Mouse (Mus musculus) left cerebral cortex, adult 11 months (tissue): Measurements from ENCODE around the gene Psmb2.

Experiments used
- DNase-seq: peaks from one replicate; pipeline ENCODE4 v3.0.0; 2022; ENCODE audit warnings: low spot score

Psmb2 gene

DNA sequence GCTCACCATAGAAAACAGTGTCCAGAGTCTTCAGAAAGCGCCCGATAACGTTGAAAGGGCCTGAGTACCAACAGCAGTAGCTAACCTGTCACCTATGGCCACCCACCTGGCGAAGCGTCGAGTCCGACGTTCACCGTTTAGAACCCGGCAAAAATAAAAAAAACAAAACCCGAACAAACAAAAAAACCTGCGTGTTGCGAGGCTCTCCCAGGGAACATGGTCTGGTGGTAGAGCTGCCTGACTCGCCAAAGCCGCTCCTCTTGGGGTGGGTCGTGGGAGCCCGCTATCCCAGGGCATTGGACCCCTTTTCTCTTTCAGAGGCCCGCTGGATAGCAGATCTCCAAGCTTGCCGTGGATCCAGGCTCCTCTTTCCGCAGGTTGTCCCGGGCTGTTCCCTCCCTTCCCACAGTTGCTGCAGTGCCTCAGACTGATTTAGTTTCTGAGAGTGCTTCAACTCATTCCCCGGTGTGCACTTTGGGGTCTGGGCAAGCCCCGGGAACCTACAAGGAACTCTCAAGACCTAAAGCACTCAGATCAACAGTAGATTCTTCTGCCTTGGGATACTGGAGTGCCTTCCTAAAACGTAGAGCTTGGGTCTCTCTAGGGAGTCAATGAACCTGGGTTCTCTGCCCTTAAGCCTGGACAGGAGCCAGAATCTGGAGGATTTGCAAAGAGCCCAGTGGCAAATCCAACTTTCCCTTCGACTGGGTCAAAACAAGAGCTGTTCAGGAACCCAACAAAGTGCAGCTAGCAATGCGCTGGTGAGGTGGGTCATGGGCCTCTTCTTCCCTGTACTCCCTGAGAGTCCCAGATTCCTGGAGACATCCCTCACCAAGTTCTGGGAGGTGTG, 55.3 kb downstream of the Psmb2 start:
- no peak for DNase-seq

DNA sequence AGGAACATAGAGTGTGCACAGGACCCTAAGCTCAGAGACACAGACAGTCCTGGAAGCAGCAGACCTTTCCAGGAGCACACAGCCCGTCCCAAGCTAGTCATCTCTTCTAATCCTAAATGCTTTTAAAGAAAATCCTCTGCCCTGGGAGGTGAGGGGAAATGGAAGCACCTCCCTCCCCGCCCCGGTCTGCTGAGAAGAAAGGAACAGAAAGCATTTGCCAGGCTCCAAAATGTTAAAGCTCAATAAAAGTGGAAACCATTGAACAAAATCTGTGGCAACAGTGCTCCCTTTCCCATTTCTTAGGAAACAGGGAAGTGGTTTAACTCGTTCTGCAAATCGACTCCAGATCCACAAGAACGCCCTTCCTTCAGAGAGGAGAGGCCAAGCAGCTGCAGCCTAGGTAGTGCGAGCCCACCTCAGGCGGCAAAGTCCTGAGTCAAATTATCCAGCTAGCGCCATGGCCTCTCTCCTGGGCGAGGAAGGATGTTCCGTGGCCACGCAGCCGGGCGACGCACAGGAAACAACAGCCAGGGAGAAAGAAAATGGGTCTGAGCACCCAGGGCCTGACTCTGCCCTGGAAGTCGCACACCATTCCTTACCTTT, 56.7 kb downstream of the Psmb2 start:
- no peak for DNase-seq

DNA sequence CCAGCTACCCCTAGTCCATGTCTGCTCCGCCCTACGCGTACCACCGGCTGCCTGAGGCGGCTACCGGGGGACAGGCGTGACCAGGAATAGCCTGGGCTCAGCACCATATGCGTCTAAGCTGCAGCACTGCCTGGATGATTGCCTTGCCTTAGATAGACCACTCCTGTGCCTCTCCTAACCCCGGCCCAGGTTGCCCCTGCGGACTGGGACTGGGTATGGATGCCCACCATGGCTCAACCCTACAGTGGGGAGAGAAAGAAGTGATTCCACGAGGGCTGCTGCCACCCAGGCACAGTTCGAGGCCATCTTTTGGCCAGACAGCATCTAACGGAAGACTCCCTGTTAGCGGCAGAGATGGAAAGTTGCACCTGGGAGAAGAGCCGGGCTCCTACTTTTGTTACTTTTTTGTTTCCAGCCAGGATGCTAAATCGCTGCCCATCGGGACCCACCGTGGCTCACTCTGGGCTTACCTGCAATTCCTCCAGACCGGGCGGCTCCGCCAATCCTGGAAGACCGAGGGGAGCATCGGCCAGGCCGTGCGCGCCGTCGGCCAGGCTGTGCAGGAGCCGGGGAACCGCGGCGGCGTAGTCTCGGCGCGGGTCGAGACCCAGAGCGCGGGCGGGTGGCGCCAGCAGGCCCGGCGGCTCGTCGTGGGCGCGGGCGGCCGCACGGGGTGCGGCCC, 57.4 kb downstream of the Psmb2 start:
- no peak for DNase-seq

DNA sequence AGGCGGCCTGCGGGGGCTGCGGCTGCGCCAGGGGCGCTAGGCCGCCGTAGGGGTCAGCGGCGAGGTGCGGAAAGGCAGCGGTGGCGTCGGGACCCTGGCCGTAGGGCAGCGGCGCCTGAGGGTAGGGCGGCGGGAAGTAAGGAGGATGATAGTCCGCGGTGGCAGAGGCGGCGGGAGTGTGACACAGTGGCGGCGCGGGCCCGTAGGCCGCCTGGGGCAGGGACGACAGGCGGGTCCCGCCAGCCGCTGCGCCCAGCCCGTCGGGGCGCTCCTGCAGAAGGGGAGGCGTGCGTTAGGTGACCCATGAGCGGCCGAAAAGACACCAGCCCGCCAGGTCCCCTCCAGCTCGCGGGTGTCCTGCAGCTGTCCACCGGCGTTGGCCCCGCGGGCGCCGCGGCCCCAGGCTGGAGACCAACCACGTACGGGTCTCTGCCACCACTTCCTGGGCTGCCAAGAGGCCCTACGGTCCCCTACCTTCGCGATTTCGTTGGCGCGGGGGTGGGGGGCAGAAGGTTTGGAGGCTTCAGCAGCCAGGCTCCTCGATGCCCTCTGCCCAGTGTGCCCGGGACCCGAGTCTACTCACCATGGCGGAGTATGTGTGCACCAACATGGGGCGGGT, 58.1 kb downstream of the Psmb2 start:
- DNase-seq, result no peak

DNA sequence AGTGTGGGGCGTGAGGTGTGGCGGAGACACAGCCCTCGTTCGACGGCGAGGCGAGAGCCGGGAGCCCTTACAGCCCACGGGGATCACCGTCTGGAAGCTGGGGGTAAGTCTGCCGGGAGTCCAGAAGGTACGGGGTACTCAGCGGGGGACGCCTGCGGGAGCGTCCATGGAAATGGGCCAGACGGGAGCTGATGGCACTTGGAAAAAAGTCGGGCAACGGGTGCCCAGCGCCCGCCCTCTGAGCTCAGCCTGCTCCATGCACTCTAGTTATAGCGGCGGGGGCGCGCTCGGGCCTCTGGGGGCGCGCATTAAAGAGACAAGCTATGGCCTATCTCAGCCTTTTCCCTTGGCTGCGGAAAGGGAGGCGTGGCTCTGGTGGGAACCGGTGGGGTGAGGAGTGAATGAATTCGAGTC, 58.6 kb downstream of the Psmb2 start, which contains the start of gene Tfap2e:
Tfap2e (minus strand) TSS at position 240 of the 414 bp plus-strand sequence.
- no peak for DNase-seq

DNA sequence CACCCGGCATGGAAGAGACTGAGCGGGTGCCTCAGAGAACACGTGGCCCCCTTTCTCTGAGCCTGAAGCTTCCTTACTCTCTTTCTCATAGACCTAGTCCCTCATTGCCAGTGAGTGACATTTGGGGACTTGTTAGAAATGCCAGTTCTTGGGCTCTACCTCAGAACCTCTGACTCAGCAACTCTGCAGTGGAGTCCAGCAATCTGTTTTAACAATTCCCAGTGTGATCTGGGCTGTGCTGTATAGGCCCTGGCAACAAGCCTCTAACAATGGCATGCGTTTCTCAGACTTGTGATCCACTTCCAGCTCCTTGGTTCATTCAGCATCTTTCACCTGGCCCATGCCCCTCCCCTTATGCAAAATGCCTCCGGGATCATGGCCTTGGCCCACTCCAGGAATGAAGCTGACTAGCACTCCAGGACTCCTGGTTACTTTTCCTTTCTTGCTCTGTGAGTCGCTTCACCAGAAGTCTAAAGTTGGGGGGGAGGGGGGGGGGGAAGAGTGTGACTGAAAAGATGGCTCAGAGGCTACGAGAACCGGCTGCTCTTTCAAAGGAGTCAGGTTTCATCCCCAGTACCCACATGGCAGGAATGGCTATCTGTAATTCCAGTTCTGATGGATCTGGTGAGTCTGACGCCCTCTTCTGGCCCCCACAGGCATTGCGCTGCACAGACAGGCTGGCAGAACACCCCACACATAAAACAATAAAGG, 62.7 kb downstream of the Psmb2 start:
- no peak for DNase-seq

DNA sequence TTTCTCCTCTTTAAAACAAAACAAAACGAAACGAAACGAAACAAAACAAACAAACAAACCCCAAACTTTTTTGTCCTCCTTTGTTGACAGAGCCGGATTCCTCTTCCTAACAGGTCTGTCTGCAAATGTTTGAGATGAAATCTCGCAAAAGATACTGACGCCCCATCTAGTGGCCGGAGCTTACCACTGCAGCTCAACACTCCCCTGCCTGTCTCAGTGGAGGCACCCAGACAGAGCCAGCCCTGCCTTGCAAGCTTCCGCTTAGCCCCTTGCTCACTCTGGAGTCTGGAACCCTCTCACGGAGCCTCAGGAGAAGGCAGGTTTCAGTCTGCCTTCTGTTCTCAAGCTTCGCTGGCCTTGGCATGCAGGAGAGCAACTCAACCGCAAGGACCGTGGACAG, 64.0 kb downstream of the Psmb2 start:
- DNase-seq, result peak; percentile 70

DNA sequence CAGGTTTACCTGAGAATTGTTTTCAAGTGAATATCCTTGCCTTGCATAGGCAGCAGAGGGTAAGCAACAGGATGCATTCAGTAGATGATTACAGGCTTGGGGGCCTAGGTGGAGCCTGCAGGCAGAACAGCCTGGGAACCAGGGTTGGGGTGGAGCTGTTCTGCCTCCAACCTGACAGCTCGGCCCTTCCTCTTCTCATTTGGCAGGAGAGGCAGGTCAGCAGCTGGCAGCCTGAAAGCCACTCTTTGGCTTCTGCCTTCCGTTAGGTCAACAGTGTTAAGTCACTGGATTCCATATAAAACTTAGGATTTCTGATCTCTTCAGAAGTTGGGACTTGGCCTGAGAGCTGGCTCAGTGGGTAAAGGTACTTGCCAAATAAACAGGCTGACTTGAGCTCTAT, 65.5 kb downstream of the Psmb2 start:
- DNase-seq, result no peak

DNA sequence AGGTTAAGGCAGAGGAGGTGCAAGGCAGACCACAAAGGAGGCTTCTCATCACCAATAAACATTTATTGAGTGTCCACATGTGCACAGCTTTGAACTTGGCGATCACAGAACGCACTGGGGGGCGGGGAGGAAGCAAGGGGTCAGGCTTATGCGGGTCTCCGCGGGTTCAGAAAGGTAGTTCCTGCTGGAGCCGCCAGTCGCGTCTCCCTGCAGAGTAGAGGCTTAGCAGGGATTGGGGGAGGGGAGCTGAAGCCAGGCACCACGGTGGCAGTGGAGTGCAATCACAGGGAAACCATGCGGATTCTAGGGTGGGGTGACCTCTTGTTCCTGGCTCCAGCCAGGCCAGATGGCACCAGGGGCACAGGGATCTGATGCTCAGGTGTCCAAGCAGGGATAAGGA, 66.3 kb downstream of the Psmb2 start:
- DNase-seq, result no peak

DNA sequence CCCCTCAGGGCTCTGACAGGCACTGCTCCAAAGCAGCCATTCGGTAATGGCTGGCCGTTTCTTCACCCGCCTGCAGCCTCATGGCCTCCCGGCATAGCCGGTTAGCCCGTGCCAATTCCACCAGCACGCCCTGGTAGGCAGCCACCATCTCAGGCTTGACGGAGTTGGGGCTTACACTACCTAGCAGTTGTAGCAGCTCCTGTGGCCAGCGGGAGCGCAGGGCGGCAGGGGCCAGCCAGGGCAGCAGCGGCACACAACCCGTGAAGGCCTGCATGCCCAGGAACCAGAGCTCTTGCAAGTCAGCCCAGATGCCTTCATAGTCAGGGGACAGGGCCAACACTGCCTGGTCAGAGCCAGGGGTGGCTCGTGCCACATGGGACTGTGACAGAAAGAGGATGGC, 67.4 kb downstream of the Psmb2 start:
- DNase-seq, result no peak

DNA sequence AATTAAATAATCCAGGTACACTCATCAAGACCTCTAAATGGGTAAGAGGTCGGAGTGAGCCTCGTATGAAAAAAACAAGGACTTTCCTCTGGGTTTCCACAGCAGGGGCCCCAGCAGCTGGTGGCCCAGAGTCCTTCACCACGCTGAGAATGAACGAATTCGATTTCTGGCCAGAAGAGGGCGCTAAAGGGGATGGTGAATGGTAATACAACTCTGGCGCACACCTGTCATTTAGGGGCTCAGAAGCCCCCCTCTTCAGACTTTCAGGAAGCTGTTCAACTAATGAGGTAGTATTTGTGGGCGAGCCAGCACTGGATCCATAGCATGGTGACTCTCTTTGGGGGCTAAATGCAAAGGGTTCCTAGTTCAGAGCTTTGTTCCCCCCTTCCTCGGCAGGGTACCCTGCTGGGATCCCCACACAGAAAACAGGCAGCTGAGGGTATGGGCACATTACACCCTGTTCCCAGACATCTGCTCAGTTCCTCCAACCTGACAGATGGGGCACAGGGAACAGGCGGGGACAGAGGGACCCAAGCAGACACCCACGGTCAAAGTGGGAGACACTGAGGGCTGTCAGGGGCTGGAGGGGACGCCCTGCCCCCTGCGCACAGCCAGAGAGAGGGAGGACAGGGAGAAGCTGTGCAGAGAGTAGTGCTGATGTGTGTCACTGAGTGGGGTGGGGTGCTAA, 68.2 kb downstream of the Psmb2 start:
- DNase-seq, result no peak

DNA sequence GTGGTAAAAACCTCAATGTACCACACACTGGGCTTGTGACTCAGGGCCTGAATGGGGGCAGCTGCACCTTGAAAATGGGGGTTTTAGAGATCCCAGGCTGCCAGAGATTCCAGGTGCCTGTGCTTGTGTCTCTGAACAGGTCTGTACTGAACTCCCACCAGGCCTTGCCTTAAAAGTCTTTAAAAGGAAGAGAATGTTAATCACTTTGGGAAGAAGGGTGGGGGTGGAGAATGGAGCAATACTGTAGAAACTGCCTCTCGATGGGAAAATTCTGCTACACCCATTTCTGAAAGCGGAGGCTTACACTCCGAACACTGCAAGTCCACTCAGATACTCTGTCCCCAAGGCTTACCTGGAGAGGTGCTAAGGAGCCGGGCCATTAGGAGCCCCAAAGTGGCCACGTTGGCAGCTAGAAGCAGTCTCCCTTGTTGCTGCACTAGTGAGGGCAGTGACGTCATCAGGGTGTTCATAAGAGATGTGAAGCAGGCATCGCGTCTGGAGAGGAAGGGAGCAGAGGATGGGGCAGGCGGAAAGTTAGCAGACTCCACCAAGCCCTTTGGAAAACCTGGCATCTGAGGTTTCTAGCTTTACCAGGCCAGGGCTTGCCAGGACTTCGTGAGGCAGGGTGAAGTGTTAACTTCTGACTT, 68.9 kb downstream of the Psmb2 start:
- no peak for DNase-seq

DNA sequence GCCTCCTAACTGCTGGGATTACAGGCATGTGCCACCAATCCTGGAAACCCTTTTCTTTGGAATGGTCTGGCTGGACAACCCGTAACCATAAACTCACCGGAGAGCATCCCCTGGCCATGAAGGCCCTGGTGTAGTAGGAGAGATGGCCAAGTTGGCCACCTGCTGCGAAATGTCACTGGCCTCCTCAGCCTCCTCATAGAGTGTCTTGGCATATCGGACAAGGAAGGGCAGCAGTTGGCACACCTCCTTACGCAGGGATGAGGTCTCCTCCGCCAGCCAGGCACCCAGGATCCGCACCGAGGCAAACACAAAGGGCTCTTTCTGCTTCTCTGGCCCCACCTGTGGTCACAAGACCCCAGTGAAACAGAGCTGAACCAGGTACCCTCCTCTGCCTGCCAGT, 71.0 kb downstream of the Psmb2 start:
- no peak for DNase-seq

DNA sequence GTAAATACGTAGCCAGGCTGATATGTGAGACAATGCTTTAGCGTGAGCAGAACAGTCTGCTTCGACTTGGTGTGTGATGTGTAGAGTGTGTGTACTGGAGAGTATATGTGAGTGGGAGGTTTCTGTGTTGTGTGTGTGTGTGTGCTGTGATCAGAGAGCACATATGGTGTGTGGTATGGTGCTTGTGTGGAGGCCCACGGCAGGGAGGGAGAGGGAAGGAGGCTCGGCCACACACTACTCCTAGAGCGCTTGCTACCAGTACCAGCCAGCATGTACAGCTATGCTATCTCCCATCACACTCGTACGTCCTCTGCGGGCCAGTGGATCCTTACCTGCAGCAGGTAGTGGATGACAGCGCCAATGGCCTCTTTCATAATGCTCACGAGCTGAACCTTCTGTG, 72.1 kb downstream of the Psmb2 start:
- no peak for DNase-seq

DNA sequence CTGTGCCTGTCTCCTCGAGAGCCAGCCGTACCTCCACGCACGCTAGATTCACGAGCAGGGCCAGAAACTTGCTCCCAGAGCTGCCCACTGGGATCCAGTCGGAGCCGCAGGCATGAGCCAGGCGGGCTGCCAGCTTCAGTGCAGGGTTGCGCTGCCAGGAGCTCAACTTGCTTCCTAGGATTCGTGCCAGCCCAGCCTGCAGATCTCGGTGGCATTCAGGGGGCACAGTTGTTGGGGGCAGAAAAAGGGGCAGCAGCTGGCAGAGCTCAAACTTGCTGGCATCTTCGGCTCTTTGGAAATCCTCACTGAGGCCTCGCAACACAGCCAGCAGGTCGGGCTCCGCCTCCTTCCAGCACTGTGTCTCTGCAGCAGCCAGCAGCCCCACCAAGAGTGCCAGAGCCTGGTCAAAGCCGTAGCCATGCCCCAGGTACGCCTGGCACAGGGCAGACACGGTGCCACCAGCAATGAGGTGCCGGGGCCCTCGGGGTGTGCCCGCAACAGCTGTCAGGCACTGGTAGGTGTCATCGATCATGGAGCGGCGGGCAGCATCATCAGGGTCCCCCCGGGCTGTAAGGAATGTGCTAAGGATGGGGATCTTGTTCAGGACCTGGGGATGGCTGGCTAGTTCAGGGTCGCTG, 72.7 kb downstream of the Psmb2 start:
- peak; percentile 59 for DNase-seq

DNA sequence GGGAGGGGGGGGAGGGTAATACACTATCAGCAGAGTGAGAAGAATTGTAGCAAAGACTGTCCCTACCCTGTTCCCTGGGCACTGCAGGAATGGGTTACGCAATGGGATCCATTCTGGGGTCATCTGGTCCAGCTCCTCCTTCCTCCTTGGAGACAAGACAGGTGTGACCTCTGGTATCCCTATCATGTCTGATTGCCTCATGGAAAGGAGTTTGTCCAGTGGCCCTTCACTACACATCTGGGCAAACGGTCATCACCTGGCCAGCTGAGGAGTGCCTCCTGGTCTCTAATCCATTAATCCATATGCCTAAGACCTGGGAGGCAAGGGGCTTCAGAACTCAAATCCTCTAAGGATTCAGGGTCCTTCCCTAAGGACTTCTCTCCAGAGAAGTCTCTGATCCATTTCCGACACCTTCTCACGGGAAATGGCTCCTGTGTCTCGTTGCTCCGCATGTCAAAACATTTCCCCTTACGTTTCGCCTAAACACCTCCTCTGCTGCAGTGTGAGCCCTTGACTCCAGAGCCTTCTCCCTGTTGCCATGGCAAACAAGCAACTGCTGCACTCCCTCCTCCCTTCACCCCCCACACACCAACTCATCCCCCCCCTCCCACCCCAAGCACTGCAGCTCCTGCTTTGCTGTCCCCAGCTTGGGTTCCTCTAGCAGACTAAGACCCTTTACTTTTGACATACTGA, 73.6 kb downstream of the Psmb2 start:
- DNase-seq, result no peak

DNA sequence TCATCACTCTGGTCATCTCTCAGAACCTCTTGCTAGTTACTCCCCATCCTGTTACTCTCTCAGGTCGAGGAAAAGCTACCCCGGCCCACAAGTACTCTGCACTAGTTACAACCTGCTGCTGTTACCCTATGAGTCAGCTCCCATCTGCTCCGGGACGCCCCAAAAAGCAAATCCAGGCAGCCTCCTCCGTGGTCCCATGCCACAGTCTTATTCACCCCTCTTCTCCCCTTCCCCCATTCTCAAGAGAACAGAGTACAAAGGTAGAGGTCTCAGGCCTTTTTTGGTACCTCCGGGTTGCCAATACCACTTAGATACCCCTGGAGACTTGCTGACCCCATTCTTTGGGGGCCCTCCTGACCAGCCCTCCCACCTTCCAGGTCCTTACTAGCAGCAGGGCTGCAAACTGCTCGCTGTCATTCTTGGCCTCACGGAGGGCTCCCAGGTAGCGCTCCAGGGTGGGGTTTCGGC, 74.2 kb downstream of the Psmb2 start:
- DNase-seq, result no peak

DNA sequence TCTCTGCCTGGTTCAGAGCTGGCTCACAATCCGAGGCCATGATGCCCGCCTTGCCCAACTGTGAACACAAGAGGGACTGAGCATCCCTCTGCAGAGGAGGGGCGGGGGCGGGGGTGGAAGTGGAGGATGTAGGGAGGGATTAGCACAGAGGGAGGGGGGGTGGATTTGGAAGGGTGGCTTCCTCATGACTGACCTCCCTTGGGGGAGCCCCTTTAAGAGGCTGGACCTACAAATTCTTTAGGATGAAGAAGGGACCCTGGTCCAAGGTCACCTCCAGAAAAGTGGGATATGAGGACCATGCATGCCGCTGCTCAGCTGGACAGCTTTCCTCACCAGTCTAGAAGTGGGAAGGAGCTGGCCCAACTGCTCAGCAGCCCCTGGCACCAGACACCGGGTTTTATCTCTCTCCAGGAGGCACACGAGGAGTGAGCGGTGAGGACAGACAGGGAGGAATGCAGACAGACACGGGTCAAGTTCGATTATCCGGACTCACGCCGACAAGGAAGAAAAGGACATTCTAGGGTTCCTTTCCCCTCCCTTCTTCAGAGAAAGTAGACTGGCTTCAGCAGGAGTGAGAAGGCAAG, 74.7 kb downstream of the Psmb2 start:
- no peak for DNase-seq

DNA sequence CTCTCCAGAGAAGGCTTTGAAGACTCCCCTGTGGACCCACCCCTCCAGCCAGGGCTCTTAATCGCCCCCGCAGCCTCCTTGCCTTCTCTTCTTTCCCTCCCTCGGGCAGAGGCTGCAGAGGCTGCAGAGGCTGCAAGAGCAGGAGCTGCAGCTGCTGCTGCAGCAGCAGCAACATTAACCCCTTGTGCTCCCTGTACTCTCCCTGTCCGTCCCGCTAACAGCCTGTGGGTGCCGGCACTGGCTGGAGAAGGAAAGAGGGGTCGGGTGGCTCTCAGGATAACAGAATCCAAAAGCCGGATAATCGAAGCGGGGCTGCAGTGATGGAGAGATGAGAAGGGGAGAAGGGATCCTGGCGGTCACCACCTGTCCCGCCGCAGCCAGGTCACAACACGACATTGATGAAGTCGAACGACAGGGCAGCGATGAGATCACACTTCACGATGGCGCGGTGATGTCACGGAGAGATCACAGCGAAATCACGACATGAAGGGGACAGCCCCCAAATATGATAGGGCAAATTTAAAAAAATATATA, 75.2 kb downstream of the Psmb2 start:
- DNase-seq, result no peak
